ENCODE assay signal across 21 mouse cellular contexts in the genomic region with DNA sequence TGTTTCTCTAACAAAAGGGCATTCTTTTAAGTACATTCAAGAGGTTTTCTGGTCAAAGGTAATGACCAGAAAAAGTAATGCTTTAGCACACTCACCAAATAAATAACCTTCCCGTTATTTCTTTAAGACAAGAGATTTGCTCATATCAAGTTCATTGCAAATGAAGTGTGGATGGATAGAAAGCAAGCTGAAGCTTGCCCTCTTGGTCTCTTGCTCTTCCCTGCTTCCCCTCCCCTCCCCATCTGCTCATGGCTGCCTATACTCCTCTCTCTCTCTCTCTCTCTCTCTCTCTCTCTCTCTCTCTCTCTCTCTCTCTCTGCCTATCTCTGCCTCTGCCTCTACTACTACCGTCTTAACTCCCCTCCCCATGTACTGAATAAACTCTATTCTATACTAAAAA.
DNase-seq lines count a peak whose midpoint lies in the region; ATAC-seq and TF ChIP-seq lines count a peak whose summit lies in the region.
"Had no signal": no experiment of that assay in that cellular context is flagged by ENCODE, and none has a peak within 500 bp of the region (broad histone marks: within the 10 kb centered on the region; RNA-seq: fewer than 3 reads in every experiment).

No protein-coding gene starts in this region.

- TF ChIP-seq EP300 in lung, postnatal 0 days (IDR thresholded peaks at IDR 0.05): no peak

- H3K27me3 ChIP-seq in lung, embryonic 14.5 days (ENCODE audit: insufficient read depth, low read length): no peaks in the 10 kb centered on the region
- no peaks in the 10 kb centered on the region for H3K27me3 ChIP-seq in lung, embryonic 16.5 days (ENCODE audit: control insufficient read depth, insufficient read depth, low read depth, low read length)
- H3K27me3 ChIP-seq in lung, postnatal 0 days (replicated peaks; ENCODE audit: insufficient read depth, low read length): no peaks in the 10 kb centered on the region

- no peak for TF ChIP-seq CTCF in lung, embryonic 14.5 days (IDR thresholded peaks at IDR 0.05; ENCODE audit: low read depth)
- no peak for TF ChIP-seq CTCF in lung, adult 2 months (IDR thresholded peaks at IDR 0.05; ENCODE audit: insufficient read depth, low read length)
- no peak for TF ChIP-seq CTCF in lung, postnatal 0 days (IDR thresholded peaks at IDR 0.05)

- no peak overlapping the region for H3K4me3 ChIP-seq in lung, embryonic 14.5 days (ENCODE audit: low read depth, low read length)
- H3K4me3 ChIP-seq in lung, embryonic 16.5 days (ENCODE audit: low read length): no peak overlapping the region
- no peak overlapping the region for H3K4me3 ChIP-seq in lung, adult 2 months (replicated peaks; ENCODE audit: extremely low read depth, low read depth, low read length)
- no peak overlapping the region for H3K4me3 ChIP-seq in lung, postnatal 0 days (ENCODE audit: low read depth, low read length)

- H3K27ac ChIP-seq in lung, embryonic 14.5 days (ENCODE audit: low read depth): no peak overlapping the region
- H3K27ac ChIP-seq in lung, embryonic 16.5 days (ENCODE audit: low read length): no peak overlapping the region
- H3K27ac ChIP-seq in lung, postnatal 0 days (ENCODE audit: low read length): no peak overlapping the region

- 38% methylated on average over 2 of the region's 2 CpGs for WGBS in lung, embryonic 14.5 days
- 54% methylated on average over 2 of the region's 2 CpGs for WGBS in lung, embryonic 16.5 days
- 42% methylated on average over 2 of the region's 2 CpGs for WGBS in lung, adult 2 months
- 42% methylated on average over 2 of the region's 2 CpGs for WGBS in lung, postnatal 0 days

- no peak for TF ChIP-seq POLR2A in lung, adult 2 months (IDR thresholded peaks at IDR 0.05; ENCODE audit: borderline replicate concordance, extremely low read depth, low read depth, low read length)

- no peaks in the 10 kb centered on the region for H3K9me3 ChIP-seq in lung, embryonic 14.5 days (ENCODE audit: low read depth, low read length)
- no peaks in the 10 kb centered on the region for H3K9me3 ChIP-seq in lung, embryonic 16.5 days (ENCODE audit: control insufficient read depth, low read length)
- no peaks in the 10 kb centered on the region for H3K9me3 ChIP-seq in lung, postnatal 0 days (ENCODE audit: low read length)
- H3K9me3 ChIP-seq: G1E had no signal

- DNase-seq in lung, embryonic 14.5 days: peak; percentile 56
- no peak for DNase-seq in lung, postnatal 36 days
- DNase-seq in lung, adult 2 months: no peak
- peak; percentile 71 for DNase-seq in lung, postnatal 0 days (ENCODE audit: low spot score)
- no peak for DNase-seq in lung, postnatal 14 days
- peak; percentile 29 for DNase-seq in lung, postnatal 10 days
- no peak for DNase-seq in lung, postnatal 25 days (ENCODE audit: low spot score)
- DNase-seq: adrenal gland, adult 2 months; adrenal gland, adult 8-10 months; adrenal gland, postnatal 10 days; adrenal gland, postnatal 14 days; adrenal gland, postnatal 25 days; adrenal gland, postnatal 36 days; B cell, adult 2 months; cerebellum, adult 11 months; cerebellum, adult 11-12 months had no signal

- H3K36me3 ChIP-seq in lung, embryonic 14.5 days (ENCODE audit: insufficient read depth): no peaks in the 10 kb centered on the region
- H3K36me3 ChIP-seq in lung, embryonic 16.5 days (ENCODE audit: control insufficient read depth, insufficient read depth, low read length): no peaks in the 10 kb centered on the region
- no peaks in the 10 kb centered on the region for H3K36me3 ChIP-seq in lung, postnatal 0 days (ENCODE audit: insufficient read depth, low read length)
- H3K36me3 ChIP-seq: G1E had no signal

- no peak overlapping the region for H3K4me2 ChIP-seq in lung, embryonic 14.5 days
- H3K4me2 ChIP-seq in lung, embryonic 16.5 days (ENCODE audit: low read depth, low read length): no peak overlapping the region
- no peak overlapping the region for H3K4me2 ChIP-seq in lung, postnatal 0 days (replicated peaks; ENCODE audit: low read depth, low read length)

- no peaks in the 10 kb centered on the region for H3K4me1 ChIP-seq in lung, embryonic 14.5 days (ENCODE audit: insufficient read depth)
- no peaks in the 10 kb centered on the region for H3K4me1 ChIP-seq in lung, embryonic 16.5 days (replicated peaks; ENCODE audit: control insufficient read depth, insufficient read depth, low read length)
- no peaks in the 10 kb centered on the region for H3K4me1 ChIP-seq in lung, adult 2 months (ENCODE audit: control insufficient read depth, insufficient read depth, low read length)
- H3K4me1 ChIP-seq in lung, postnatal 0 days (ENCODE audit: insufficient read depth, low read depth, low read length): no peaks in the 10 kb centered on the region

- no peak overlapping the region for H3K9ac ChIP-seq in lung, embryonic 14.5 days
- no peak overlapping the region for H3K9ac ChIP-seq in lung, embryonic 16.5 days (ENCODE audit: low read length)
- no peak overlapping the region for H3K9ac ChIP-seq in lung, postnatal 0 days (replicated peaks; ENCODE audit: low read depth)

- ATAC-seq in lung, embryonic 14.5 days (ENCODE audit: insufficient read depth): no peak; the same call in 1 of the 2 replicates
- ATAC-seq in lung, embryonic 16.5 days (ENCODE audit: low read depth): 0 out of 2 replicates have a peak, but pooled peaks have one; percentile 67
- peak; percentile 53 for ATAC-seq in lung, postnatal 0 days
- ATAC-seq: activated CD4-positive, CD25-positive, alpha-beta regulatory T cell, adult 4 months; CD4-positive, CD25-positive, alpha-beta regulatory T cell, adult 4 months; Patski had no signal

Comparison
In these comparisons a context has a peak if more than half of its experiments do, and no peak if none do; other contexts are left out.
1. DNase-seq: peak in lung, embryonic 14.5 days (single experiment), lung, postnatal 0 days (single experiment) and lung, postnatal 10 days (single experiment); none in lung, postnatal 36 days (single experiment), lung, adult 2 months (single experiment), lung, postnatal 14 days (single experiment) and lung, postnatal 25 days (single experiment).